Mouse (Mus musculus): ENCODE data around the gene 2810021J22Rik. TPM values are rescaled to one million over a fixed set of nuclear protein-coding genes. Genes with fewer than 3 reads are reported as not detected.

Gene 2810021J22Rik
- total RNA-seq, 2 experiments from 2014 or later: 7.1 to 10.2 TPM

- no peak for DNase-seq (ENCODE audit: extremely low spot score in 1 of 2, low spot score in 1 of 2)
Observed at GRCm38 (mm10) chr11:58914461-58915028, 47.5 kb downstream of the 2810021J22Rik start.

GRCm38 (mm10) chr11:58916879-58917744 is 50.1 kb downstream of the 2810021J22Rik start:
- DNase-seq (ENCODE audit: extremely low spot score in 1 of 2, low spot score in 1 of 2): peak in 1 of 2 experiments; percentile 52

GRCm38 (mm10) chr11:58917745-58918366 is 50.8 kb downstream of the 2810021J22Rik start, which contains the start of gene Btnl10:
Gene Btnl10, plus strand, starts transcription at chr11:58917908.
- DNase-seq (ENCODE audit: extremely low spot score in 1 of 2, low spot score in 1 of 2): no peak

GRCm38 (mm10) chr11:58918759-58919158 is 51.7 kb downstream of the 2810021J22Rik start:
- DNase-seq (ENCODE audit: extremely low spot score in 1 of 2, low spot score in 1 of 2): no peak

- DNase-seq (ENCODE audit: extremely low spot score in 1 of 2, low spot score in 1 of 2): no peak
Observed at GRCm38 (mm10) chr11:58922420-58922819, 55.4 kb downstream of the 2810021J22Rik start.

GRCm38 (mm10) chr11:58926651-58927050 is 59.6 kb downstream of the 2810021J22Rik start:
- DNase-seq (ENCODE audit: extremely low spot score in 1 of 2, low spot score in 1 of 2): no peak

GRCm38 (mm10) chr11:58927053-58927452 is 60.0 kb downstream of the 2810021J22Rik start:
- no peak for DNase-seq (ENCODE audit: extremely low spot score in 1 of 2, low spot score in 1 of 2)

- peak in 1 of 2 experiments; percentile 57 for DNase-seq (ENCODE audit: extremely low spot score in 1 of 2, low spot score in 1 of 2)
Observed at GRCm38 (mm10) chr11:58927790-58928651, 61.0 kb downstream of the 2810021J22Rik start.

GRCm38 (mm10) chr11:58929055-58929454 is 62.0 kb downstream of the 2810021J22Rik start:
- no peak for DNase-seq (ENCODE audit: extremely low spot score in 1 of 2, low spot score in 1 of 2)

- no peak for DNase-seq (ENCODE audit: extremely low spot score in 1 of 2, low spot score in 1 of 2)
Observed at GRCm38 (mm10) chr11:58929641-58930040, 62.6 kb downstream of the 2810021J22Rik start.

- no peak for DNase-seq (ENCODE audit: extremely low spot score in 1 of 2, low spot score in 1 of 2)
Observed at GRCm38 (mm10) chr11:58930254-58930653, 63.2 kb downstream of the 2810021J22Rik start.

- no peak for DNase-seq (ENCODE audit: extremely low spot score in 1 of 2, low spot score in 1 of 2)
Observed at GRCm38 (mm10) chr11:58931576-58931975, 64.6 kb downstream of the 2810021J22Rik start.

Other genes starting within 250 kb of the 2810021J22Rik start
- gene Olfr323, start 236.7 kb upstream of the 2810021J22Rik start, total RNA-seq (2021): not detected
- under 1 TPM in 1 of 2 experiments, not detected in 1; 0.15 TPM for gene Trim58, start 226.8 kb upstream of the 2810021J22Rik start, total RNA-seq (2021)
- not detected for gene Olfr322, start 208.4 kb upstream of the 2810021J22Rik start, total RNA-seq (2021)
- gene Olfr320, start 186.1 kb upstream of the 2810021J22Rik start, total RNA-seq (2021): not detected
- not detected for gene Olfr319, start 168.1 kb upstream of the 2810021J22Rik start, total RNA-seq (2021)
- gene Olfr318, start 143.2 kb upstream of the 2810021J22Rik start, total RNA-seq (2021): under 1 TPM in 1 of 2 experiments, not detected in 1; 0.09 TPM
- under 1 TPM; 0.10 to 0.33 TPM for gene Olfr317, start 128.0 kb upstream of the 2810021J22Rik start, total RNA-seq (2021)
- under 1 TPM; 0.31 to 0.34 TPM for gene Olfr316, start 114.5 kb upstream of the 2810021J22Rik start, total RNA-seq (2021)
- gene Olfr315, start 94.0 kb upstream of the 2810021J22Rik start, total RNA-seq (2021): not detected
- not detected for gene Olfr314, start 84.3 kb upstream of the 2810021J22Rik start, total RNA-seq (2021)
- 1 to 10 TPM; 5.9 to 7.2 TPM for gene Fam183b, start 65.3 kb upstream of the 2810021J22Rik start, total RNA-seq (2021)
- gene Olfr313, start 52.2 kb upstream of the 2810021J22Rik start, total RNA-seq (2021): not detected
- not detected for gene Olfr312, start 38.0 kb upstream of the 2810021J22Rik start, total RNA-seq (2021)
- gene Olfr311, start 28.0 kb upstream of the 2810021J22Rik start, total RNA-seq (2021): not detected
- 10 to 100 TPM; 17.9 to 20.3 TPM for gene Gm12258, start 20.1 kb upstream of the 2810021J22Rik start, total RNA-seq (2021)
- 1 to 10 TPM; 9.2 to 9.3 TPM for gene Zfp39, start 37.0 kb downstream of the 2810021J22Rik start, total RNA-seq (2021)
- gene Btnl10, start 50.7 kb downstream of the 2810021J22Rik start, total RNA-seq (2021): not detected
- gene Rnf187, start 71.7 kb downstream of the 2810021J22Rik start, total RNA-seq (2021): 100 to 1,000 TPM; 505 to 581 TPM
- 100 to 1,000 TPM in 1 of 2 experiments, 10 to 100 TPM in 1; 99.0 to 107 TPM for gene Hist3h2ba, start 81.7 kb downstream of the 2810021J22Rik start, total RNA-seq (2021)
- gene Hist3h2a, start 87.5 kb downstream of the 2810021J22Rik start, total RNA-seq (2021): 10 to 100 TPM; 66.0 to 73.9 TPM
- 1 to 10 TPM; 5.3 to 5.5 TPM for gene Trim17, start 87.5 kb downstream of the 2810021J22Rik start, total RNA-seq (2021)
- gene Trim11, start 110.9 kb downstream of the 2810021J22Rik start, total RNA-seq (2021): 10 to 100 TPM; 26.2 to 29.7 TPM